Mouse (Mus musculus): Measurements from ENCODE around the gene Socs1. TPM values are rescaled to one million over a fixed set of nuclear protein-coding genes. Genes with fewer than 3 reads are reported as not detected.

Socs1 gene
- polyA plus RNA-seq (2014; fragmentation: Illumina TruSeq; extraction: RNeasy Lipid Tissue Mini Kit (QIAGEN cat#74804); ENCODE audit: low replicate concordance) = not detected

GRCm38 (mm10) chr16:10785371-10786231 is at the start of gene Socs1:
Gene Socs1 (minus strand): TSS chr16:10785536.

GRCm38 (mm10) chr16:10812865-10813371 is 27.6 kb upstream of the Socs1 start, which contains the start of gene Gm11172:
Gene Gm11172 (plus strand): TSS chr16:10812915.

DNA sequence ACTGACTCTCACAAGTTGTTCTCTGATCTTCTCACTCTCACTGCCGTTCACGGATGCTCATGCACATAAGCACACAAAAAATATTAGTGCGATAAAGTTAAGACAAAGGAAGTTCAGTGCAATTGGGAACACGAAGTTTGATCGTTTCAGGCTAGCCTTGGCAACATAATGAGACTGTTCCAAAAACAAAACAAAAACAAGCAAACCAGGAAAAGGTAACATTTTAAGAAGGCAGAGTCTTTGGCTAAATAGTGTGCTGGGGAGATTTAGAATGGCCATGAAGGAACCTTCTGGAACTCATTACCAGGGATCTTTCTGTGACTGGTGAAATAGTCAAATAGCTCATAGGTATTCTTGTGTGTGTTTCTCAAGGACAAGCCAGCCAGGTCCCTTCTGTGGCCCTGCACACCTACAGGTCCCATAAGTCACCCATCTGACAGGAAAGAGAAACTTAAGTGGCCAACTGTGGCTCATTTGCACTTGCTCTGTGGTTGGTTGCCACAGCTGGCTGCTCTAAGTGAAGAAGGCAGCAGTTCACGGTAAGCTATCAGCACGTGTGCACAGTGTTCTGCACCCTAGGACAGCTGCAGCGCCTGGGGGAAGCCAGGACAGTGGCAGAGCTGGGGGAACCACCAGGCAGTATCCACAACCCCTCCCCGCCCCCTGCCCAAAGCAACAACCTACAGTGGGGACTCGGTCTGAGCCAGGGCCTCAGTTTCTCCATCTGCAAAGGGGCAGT is 20.6 kb upstream of the Socs1 start, which contains the start of gene Prm1:
TSS of gene Prm1 (minus strand) at position 51 of the 739 bp plus-strand sequence.

GRCm38 (mm10) chr16:10796034-10796433 is 10.7 kb upstream of the Socs1 start, which contains the start of gene Prm2:
Gene Prm2 (minus strand): TSS chr16:10796134.

DNA sequence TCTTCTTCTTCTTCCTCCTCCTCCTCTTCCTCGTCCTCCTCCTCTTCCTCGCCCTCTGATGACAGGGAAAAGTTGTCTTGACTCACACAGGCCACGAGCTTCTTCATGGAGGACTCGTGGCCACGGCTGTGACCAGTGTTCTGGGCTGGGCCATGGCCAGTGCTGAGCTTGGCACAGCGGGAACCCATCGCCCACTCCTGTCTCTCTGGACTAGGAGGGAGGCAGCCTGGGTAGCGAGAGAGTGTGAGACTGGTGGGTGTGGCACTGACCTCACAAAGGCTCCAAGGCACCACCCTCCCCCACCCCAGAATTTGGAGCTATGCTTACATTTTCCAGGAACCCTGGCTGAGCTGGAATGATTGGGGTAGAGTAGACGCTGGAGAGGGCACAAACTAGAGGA is 5.4 kb upstream of the Socs1 start, which contains the start of gene Prm3:
TSS of gene Prm3 (minus strand) at position 213 of the 400 bp plus-strand sequence.

DNA sequence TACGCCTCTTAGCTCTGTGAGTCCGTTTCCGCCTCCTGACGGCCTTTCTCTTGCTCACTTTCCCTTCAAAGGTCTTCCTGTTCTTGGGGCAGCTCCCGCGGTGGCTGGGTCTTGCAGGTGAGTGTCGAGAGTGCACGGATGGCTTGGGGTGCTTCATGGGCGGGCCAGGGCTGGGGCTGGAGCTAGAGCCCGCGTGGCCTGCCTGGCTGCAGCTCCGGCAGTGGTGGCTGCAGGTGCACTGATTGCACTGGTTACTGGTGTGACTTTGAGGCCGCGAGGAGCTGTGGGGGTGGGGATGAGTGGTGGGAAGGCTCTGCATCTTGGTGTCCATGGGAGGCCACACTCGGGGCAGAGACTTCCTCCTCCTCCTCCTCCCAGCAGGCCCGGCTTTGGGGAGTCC is 2.9 kb upstream of the Socs1 start, which contains the start of gene Tnp2:
TSS of gene Tnp2 (minus strand) at position 390 of the 400 bp plus-strand sequence.

Other genes starting within 250 kb of the Socs1 start
- 1.4 TPM for gene Dexi, start 242.5 kb downstream of the Socs1 start, polyA plus RNA-seq (2014; fragmentation: Illumina TruSeq; extraction: RNeasy Lipid Tissue Mini Kit (QIAGEN cat#74804); ENCODE audit: low replicate concordance)
- 12.3 TPM for gene Clec16a, start 240.2 kb downstream of the Socs1 start, polyA plus RNA-seq (2014; fragmentation: Illumina TruSeq; extraction: RNeasy Lipid Tissue Mini Kit (QIAGEN cat#74804); ENCODE audit: low replicate concordance)
- not detected for gene Tnp2, start 3.1 kb upstream of the Socs1 start, polyA plus RNA-seq (2014; fragmentation: Illumina TruSeq; extraction: RNeasy Lipid Tissue Mini Kit (QIAGEN cat#74804); ENCODE audit: low replicate concordance)
- gene Prm3, start 5.4 kb upstream of the Socs1 start, polyA plus RNA-seq (2014; fragmentation: Illumina TruSeq; extraction: RNeasy Lipid Tissue Mini Kit (QIAGEN cat#74804); ENCODE audit: low replicate concordance) = not detected
- not detected for gene Prm2, start 10.6 kb upstream of the Socs1 start, polyA plus RNA-seq (2014; fragmentation: Illumina TruSeq; extraction: RNeasy Lipid Tissue Mini Kit (QIAGEN cat#74804); ENCODE audit: low replicate concordance)
- not detected for gene Prm1, start 20.3 kb upstream of the Socs1 start, polyA plus RNA-seq (2014; fragmentation: Illumina TruSeq; extraction: RNeasy Lipid Tissue Mini Kit (QIAGEN cat#74804); ENCODE audit: low replicate concordance)
- not detected for gene Gm11172, start 27.4 kb upstream of the Socs1 start, polyA plus RNA-seq (2014; fragmentation: Illumina TruSeq; extraction: RNeasy Lipid Tissue Mini Kit (QIAGEN cat#74804); ENCODE audit: low replicate concordance)
- gene Rmi2, start 49.5 kb upstream of the Socs1 start, polyA plus RNA-seq (2014; fragmentation: Illumina TruSeq; extraction: RNeasy Lipid Tissue Mini Kit (QIAGEN cat#74804); ENCODE audit: low replicate concordance) = 0.48 TPM